Mouse (Mus musculus) embryonic facial prominence, embryonic 15.5 days (tissue): Measurements from ENCODE around the gene Hps5. TPM values are rescaled to one million over a fixed set of nuclear protein-coding genes. Genes with fewer than 3 reads are reported as not detected.

Experiments used
- polyA plus RNA-seq: library from polyadenylated mRNA; unstranded; fragments of >200 nt; fragmentation: Nextera tagmentation; extraction: Ambion mirVana; gene quantifications from 2 replicates; pipeline ENCODE4 v1.2.1, GENCODE M21; 2015

Hps5 gene
- polyA plus RNA-seq, 1 experiment from 2014 or later = 23.4 TPM

Other genes with a start within 250 kb of the Hps5 start
- 15.0 and 16.6 TPM in 2 replicates for gene Sergef, start 156.3 kb downstream of the Hps5 start, polyA plus RNA-seq
- gene Tph1, start 123.5 kb downstream of the Hps5 start, polyA plus RNA-seq = 2.2 and 3.4 TPM in 2 replicates
- 26.4 and 27.8 TPM in 2 replicates for gene Saal1, start 85.4 kb downstream of the Hps5 start, polyA plus RNA-seq
- 0.33 and 0.91 TPM in 2 replicates for gene Saa3, start 80.4 kb downstream of the Hps5 start, polyA plus RNA-seq
- not detected in 2 replicates for gene Saa4, start 63.5 kb downstream of the Hps5 start, polyA plus RNA-seq
- 0.80 TPM in 1 of 2 replicates, not detected in the other for gene Saa1, start 53.1 kb downstream of the Hps5 start, polyA plus RNA-seq
- gene Saa2, start 44.3 kb downstream of the Hps5 start, polyA plus RNA-seq = not detected in 2 replicates
- gene Gtf2h1, start within 50 bp of the Hps5 start, polyA plus RNA-seq = 47.1 and 48.5 TPM in 2 replicates
- 1,512 and 1,560 TPM in 2 replicates for gene Ldha, start 45.4 kb upstream of the Hps5 start, polyA plus RNA-seq
- gene Ldhc, start 65.1 kb upstream of the Hps5 start, polyA plus RNA-seq = 0.35 TPM in 1 of 2 replicates, not detected in the other
- 175 and 193 TPM in 2 replicates for gene Tsg101, start 123.9 kb upstream of the Hps5 start, polyA plus RNA-seq
- 9.8 and 10.7 TPM in 2 replicates for gene Uevld, start 162.5 kb upstream of the Hps5 start, polyA plus RNA-seq
- not detected in 2 replicates for gene Gm9999, start 187.5 kb upstream of the Hps5 start, polyA plus RNA-seq
- gene Spty2d1, start 212.3 kb upstream of the Hps5 start, polyA plus RNA-seq = 20.5 and 21.3 TPM in 2 replicates